Mouse (Mus musculus): ENCODE measurements around the gene Tm7sf2. TPM values are rescaled to one million over a fixed set of nuclear protein-coding genes. Genes with fewer than 3 reads are reported as not detected.

Tm7sf2 gene
- polyA plus RNA-seq, 1 experiment, result 59.5 TPM

- Histone ChIP-seq H3K36me3 (replicated peaks; ENCODE audit: low read length) (peaks cover 76% of the 10 kb centered on the region), H3K27me3 (replicated peaks) (no peaks in the 10 kb centered on the region), H3K4me1 (peaks cover 3% of the 10 kb centered on the region; the same call in 1 of the 2 replicates), H3K9me3 (no peaks in the 10 kb centered on the region), H3K4me3 (replicated peaks) (no peak within 1 kb of the TSS)
- TF ChIP-seq FLI1 (IDR thresholded peaks at IDR 0.05; ENCODE audit: low read length) (no peak), GATA1 (IDR thresholded peaks at IDR 0.05; ENCODE audit: borderline replicate concordance, low read length) (no peak)
Observed at GRCm38 (mm10) chr19:6094119-6094518, 25.9 kb upstream of the Tm7sf2 start, which contains the start of gene AC131692.1. Gene AC131692.1, plus strand, starts transcription at chr19:6094419.

GRCm38 (mm10) chr19:6088841-6089240, 20.7 kb upstream of the Tm7sf2 start:
- Histone ChIP-seq H3K27me3 (replicated peaks) (no peaks in the 10 kb centered on the region), H3K4me1 (peaks cover 39% of the 10 kb centered on the region), H3K4me3 (replicated peaks) (no peak overlapping the region), H3K9me3 (no peaks in the 10 kb centered on the region), H3K36me3 (replicated peaks; ENCODE audit: low read length) (peaks cover 69% of the 10 kb centered on the region)
- TF ChIP-seq FLI1 (IDR thresholded peaks at IDR 0.05; ENCODE audit: low read length) (no peak), GATA1 (IDR thresholded peaks at IDR 0.05; ENCODE audit: borderline replicate concordance, low read length) (no peak)

GRCm38 (mm10) chr19:6085417-6085879, 17.3 kb upstream of the Tm7sf2 start:
- Histone ChIP-seq H3K4me1 (peaks cover 61% of the 10 kb centered on the region), H3K27me3 (replicated peaks) (no peaks in the 10 kb centered on the region), H3K4me3 (replicated peaks) (peak overlapping the region; percentile 96), H3K9me3 (no peaks in the 10 kb centered on the region), H3K36me3 (replicated peaks; ENCODE audit: low read length) (peaks cover 75% of the 10 kb centered on the region)
- no peak for TF ChIP-seq FLI1 (IDR thresholded peaks at IDR 0.05; ENCODE audit: low read length)
- no peak for TF ChIP-seq GATA1 (IDR thresholded peaks at IDR 0.05; ENCODE audit: borderline replicate concordance, low read length)

GRCm38 (mm10) chr19:6084478-6085248, 16.5 kb upstream of the Tm7sf2 start, which contains the start of the genes Zfpl1 and Cdca5:
Gene Zfpl1, minus strand, starts transcription at chr19:6084956.
Gene Cdca5, plus strand, starts transcription at chr19:6084983.
- TF ChIP-seq FLI1 (IDR thresholded peaks at IDR 0.05; ENCODE audit: low read length), result peak; percentile 100; the same call in 1 of the 2 replicates
- no peak for TF ChIP-seq GATA1 (IDR thresholded peaks at IDR 0.05; ENCODE audit: borderline replicate concordance, low read length)
- Histone ChIP-seq H3K27me3 (replicated peaks) (no peaks in the 10 kb centered on the region), H3K36me3 (replicated peaks; ENCODE audit: low read length) (peaks cover 75% of the 10 kb centered on the region), H3K4me3 (replicated peaks) (peak within 1 kb of the TSS; percentile 96), H3K4me1 (peaks cover 61% of the 10 kb centered on the region), H3K9me3 (no peaks in the 10 kb centered on the region)

GRCm38 (mm10) chr19:6082156-6082555, 14.0 kb upstream of the Tm7sf2 start, which contains the start of gene Gm28374:
Gene Gm28374, minus strand, starts transcription at chr19:6082256.
- TF ChIP-seq GATA1 (IDR thresholded peaks at IDR 0.05; ENCODE audit: borderline replicate concordance, low read length), result no peak
- TF ChIP-seq FLI1 (IDR thresholded peaks at IDR 0.05; ENCODE audit: low read length), result no peak
- Histone ChIP-seq H3K4me3 (replicated peaks) (no peak within 1 kb of the TSS), H3K9me3 (no peaks in the 10 kb centered on the region), H3K4me1 (peaks cover 56% of the 10 kb centered on the region), H3K36me3 (replicated peaks; ENCODE audit: low read length) (peaks cover 54% of the 10 kb centered on the region), H3K27me3 (replicated peaks) (no peaks in the 10 kb centered on the region)

- TF ChIP-seq FLI1 (IDR thresholded peaks at IDR 0.05; ENCODE audit: low read length) (no peak), GATA1 (IDR thresholded peaks at IDR 0.05; ENCODE audit: borderline replicate concordance, low read length) (no peak)
- Histone ChIP-seq H3K9me3 (no peaks in the 10 kb centered on the region), H3K4me3 (replicated peaks) (no peak within 1 kb of the TSS), H3K27me3 (replicated peaks) (no peaks in the 10 kb centered on the region), H3K36me3 (replicated peaks; ENCODE audit: low read length) (peaks cover 54% of the 10 kb centered on the region), H3K4me1 (peaks cover 55% of the 10 kb centered on the region)
Observed at GRCm38 (mm10) chr19:6079983-6080480, 11.9 kb upstream of the Tm7sf2 start, which contains the start of gene Tmem262. Gene Tmem262, plus strand, starts transcription at chr19:6080033.

- no peaks in the 10 kb centered on the region for H3K27me3 ChIP-seq (replicated peaks)
- H3K4me3 ChIP-seq (replicated peaks), result peak within 1 kb of the TSS; percentile 97
- H3K4me1 ChIP-seq, result peaks cover 38% of the 10 kb centered on the region
- no peaks in the 10 kb centered on the region for H3K9me3 ChIP-seq
- peaks cover 61% of the 10 kb centered on the region for H3K36me3 ChIP-seq (replicated peaks; ENCODE audit: low read length)
- no peak for TF ChIP-seq FLI1 (IDR thresholded peaks at IDR 0.05; ENCODE audit: low read length)
- no peak for TF ChIP-seq GATA1 (IDR thresholded peaks at IDR 0.05; ENCODE audit: borderline replicate concordance, low read length)
Observed at GRCm38 (mm10) chr19:6076564-6077393, 8.6 kb upstream of the Tm7sf2 start, which contains the start of gene Vps51. Gene Vps51, minus strand, starts transcription at chr19:6077231.

- Histone ChIP-seq H3K27me3 (replicated peaks) (no peaks in the 10 kb centered on the region), H3K4me3 (replicated peaks) (peak overlapping the region; percentile 47), H3K4me1 (peaks cover 44% of the 10 kb centered on the region), H3K9me3 (no peaks in the 10 kb centered on the region), H3K36me3 (replicated peaks; ENCODE audit: low read length) (peaks cover 67% of the 10 kb centered on the region)
- TF ChIP-seq GATA1 (IDR thresholded peaks at IDR 0.05; ENCODE audit: borderline replicate concordance, low read length), result no peak
- TF ChIP-seq FLI1 (IDR thresholded peaks at IDR 0.05; ENCODE audit: low read length), result no peak
Observed at GRCm38 (mm10) chr19:6073889-6074288, 5.7 kb upstream of the Tm7sf2 start.

- Histone ChIP-seq H3K36me3 (replicated peaks; ENCODE audit: low read length) (peaks cover 78% of the 10 kb centered on the region), H3K27me3 (replicated peaks) (no peaks in the 10 kb centered on the region), H3K4me3 (replicated peaks) (no peak overlapping the region), H3K4me1 (peaks cover 51% of the 10 kb centered on the region), H3K9me3 (no peaks in the 10 kb centered on the region)
- no peak for TF ChIP-seq FLI1 (IDR thresholded peaks at IDR 0.05; ENCODE audit: low read length)
- TF ChIP-seq GATA1 (IDR thresholded peaks at IDR 0.05; ENCODE audit: borderline replicate concordance, low read length), result no peak
Observed at GRCm38 (mm10) chr19:6071261-6071660, 3.1 kb upstream of the Tm7sf2 start.
